Mouse (Mus musculus): ENCODE measurements around the gene Gdpd3. TPM values are rescaled to one million over a fixed set of nuclear protein-coding genes. Genes with fewer than 3 reads are reported as not detected.

Gene Gdpd3
- polyA plus RNA-seq, 1 experiment from 2014 or later = 0.87 TPM

- Histone ChIP-seq H3K36me3 (peaks cover 37% of the 10 kb centered on the region), H3K9ac (peak overlapping the region; percentile 98), H3K9me3 (replicated peaks) (no peaks in the 10 kb centered on the region), H3K4me1 (replicated peaks) (peaks cover 49% of the 10 kb centered on the region), H3K4me2 (peak overlapping the region; percentile 94), H3K4me3 (peak overlapping the region; percentile 89), H3K27me3 (replicated peaks) (no peaks in the 10 kb centered on the region), H3K27ac (ENCODE audit: poor library complexity, severe bottlenecking) (peak overlapping the region; percentile 100)
- 1% methylated on average over 36 of the region's 36 CpGs for WGBS
- ATAC-seq (ENCODE audit: insufficient number of reproducible peaks, low FRiP score) = peak; percentile 95
Measured at GRCm38 (mm10) chr7:126799050-126799467, 32.9 kb downstream of the Gdpd3 start.

GRCm38 (mm10) chr7:126799468-126800268 lies 33.5 kb downstream of the Gdpd3 start:
- Histone ChIP-seq H3K9me3 (replicated peaks) (no peaks in the 10 kb centered on the region), H3K4me3 (peak overlapping the region; percentile 89), H3K36me3 (peaks cover 31% of the 10 kb centered on the region), H3K27me3 (replicated peaks) (no peaks in the 10 kb centered on the region), H3K9ac (peak overlapping the region; percentile 85), H3K27ac (ENCODE audit: poor library complexity, severe bottlenecking) (peak overlapping the region; percentile 100), H3K4me1 (replicated peaks) (peaks cover 47% of the 10 kb centered on the region), H3K4me2 (peak overlapping the region; percentile 94)
- ATAC-seq (ENCODE audit: insufficient number of reproducible peaks, low FRiP score) = peak; percentile 88
- WGBS = 1% methylated on average over 38 of the region's 38 CpGs

- H3K9ac ChIP-seq = peak overlapping the region; percentile 85
- no peaks in the 10 kb centered on the region for H3K9me3 ChIP-seq (replicated peaks)
- H3K36me3 ChIP-seq = peaks cover 23% of the 10 kb centered on the region
- no peaks in the 10 kb centered on the region for H3K27me3 ChIP-seq (replicated peaks)
- WGBS = 55% methylated on average over 5 of the region's 5 CpGs
- peak overlapping the region; percentile 89 for H3K4me3 ChIP-seq
- H3K4me2 ChIP-seq = peak overlapping the region; percentile 94
- peak overlapping the region; percentile 100 for H3K27ac ChIP-seq (ENCODE audit: poor library complexity, severe bottlenecking)
- H3K4me1 ChIP-seq (replicated peaks) = peaks cover 39% of the 10 kb centered on the region
- ATAC-seq (ENCODE audit: insufficient number of reproducible peaks, low FRiP score) = no peak
Measured at GRCm38 (mm10) chr7:126800269-126801056, 34.3 kb downstream of the Gdpd3 start.

GRCm38 (mm10) chr7:126801057-126801422 lies 34.9 kb downstream of the Gdpd3 start:
- WGBS = 92% methylated on average over 16 of the region's 16 CpGs
- peak overlapping the region; percentile 85; the same call in 1 of the 2 replicates for H3K9ac ChIP-seq
- H3K36me3 ChIP-seq = peaks cover 17% of the 10 kb centered on the region
- no peak overlapping the region for H3K4me3 ChIP-seq
- H3K27ac ChIP-seq (ENCODE audit: poor library complexity, severe bottlenecking) = peak overlapping the region; percentile 100; the same call in 1 of the 2 replicates
- no peaks in the 10 kb centered on the region for H3K9me3 ChIP-seq (replicated peaks)
- no peak overlapping the region for H3K4me2 ChIP-seq
- H3K27me3 ChIP-seq (replicated peaks) = no peaks in the 10 kb centered on the region
- H3K4me1 ChIP-seq (replicated peaks) = peaks cover 34% of the 10 kb centered on the region
- ATAC-seq (ENCODE audit: insufficient number of reproducible peaks, low FRiP score) = no peak

GRCm38 (mm10) chr7:126802134-126802889 lies 36.2 kb downstream of the Gdpd3 start:
- H3K4me3 ChIP-seq = no peak overlapping the region
- H3K4me1 ChIP-seq (replicated peaks) = peaks cover 26% of the 10 kb centered on the region
- no peak for ATAC-seq (ENCODE audit: insufficient number of reproducible peaks, low FRiP score)
- H3K27ac ChIP-seq (ENCODE audit: poor library complexity, severe bottlenecking) = no peak overlapping the region
- H3K27me3 ChIP-seq (replicated peaks) = no peaks in the 10 kb centered on the region
- WGBS = 82% methylated on average over 11 of the region's 11 CpGs
- H3K9me3 ChIP-seq (replicated peaks) = no peaks in the 10 kb centered on the region
- H3K9ac ChIP-seq = no peak overlapping the region
- H3K36me3 ChIP-seq = peaks cover 10% of the 10 kb centered on the region
- H3K4me2 ChIP-seq = no peak overlapping the region

- Histone ChIP-seq H3K4me1 (replicated peaks) (peaks cover 30% of the 10 kb centered on the region), H3K4me3 (no peak overlapping the region), H3K9ac (no peak overlapping the region), H3K27ac (ENCODE audit: poor library complexity, severe bottlenecking) (no peak overlapping the region), H3K4me2 (no peak overlapping the region), H3K36me3 (peaks cover 5% of the 10 kb centered on the region; the same call in 1 of the 2 replicates), H3K9me3 (replicated peaks) (no peaks in the 10 kb centered on the region), H3K27me3 (replicated peaks) (no peaks in the 10 kb centered on the region)
- 83% methylated on average over 6 of the region's 6 CpGs for WGBS
- no peak for ATAC-seq (ENCODE audit: insufficient number of reproducible peaks, low FRiP score)
Measured at GRCm38 (mm10) chr7:126803181-126803580, 37.0 kb downstream of the Gdpd3 start.

- H3K4me2 ChIP-seq = no peak overlapping the region
- no peak for ATAC-seq (ENCODE audit: insufficient number of reproducible peaks, low FRiP score)
- H3K9me3 ChIP-seq (replicated peaks) = no peaks in the 10 kb centered on the region
- H3K4me3 ChIP-seq = no peak overlapping the region
- no peak overlapping the region for H3K27ac ChIP-seq (ENCODE audit: poor library complexity, severe bottlenecking)
- peaks cover 35% of the 10 kb centered on the region for H3K4me1 ChIP-seq (replicated peaks)
- H3K9ac ChIP-seq = no peak overlapping the region
- no peaks in the 10 kb centered on the region for H3K27me3 ChIP-seq (replicated peaks)
- H3K36me3 ChIP-seq = peaks cover 5% of the 10 kb centered on the region; the same call in 1 of the 2 replicates
Measured at GRCm38 (mm10) chr7:126803751-126804150, 37.6 kb downstream of the Gdpd3 start.

- Histone ChIP-seq H3K27ac (ENCODE audit: poor library complexity, severe bottlenecking) (no peak overlapping the region), H3K9ac (no peak overlapping the region), H3K4me3 (no peak overlapping the region), H3K36me3 (peaks cover 5% of the 10 kb centered on the region; the same call in 1 of the 2 replicates), H3K4me1 (replicated peaks) (peaks cover 29% of the 10 kb centered on the region), H3K4me2 (no peak overlapping the region), H3K27me3 (replicated peaks) (no peaks in the 10 kb centered on the region), H3K9me3 (replicated peaks) (no peaks in the 10 kb centered on the region)
- WGBS = 67% methylated on average over 6 of the region's 6 CpGs
- ATAC-seq (ENCODE audit: insufficient number of reproducible peaks, low FRiP score) = no peak; the same call in 1 of the 2 replicates
Measured at GRCm38 (mm10) chr7:126806956-126807355, 40.8 kb downstream of the Gdpd3 start.

- no peak for ATAC-seq (ENCODE audit: insufficient number of reproducible peaks, low FRiP score)
- 56% methylated on average over 4 of the region's 4 CpGs for WGBS
- Histone ChIP-seq H3K27me3 (replicated peaks) (0 out of 2 replicates have a peak, but pooled peaks cover 3% of the 10 kb centered on the region), H3K27ac (ENCODE audit: poor library complexity, severe bottlenecking) (no peak overlapping the region), H3K9me3 (replicated peaks) (no peaks in the 10 kb centered on the region), H3K9ac (no peak overlapping the region; the same call in 1 of the 2 replicates), H3K4me3 (no peak overlapping the region), H3K4me2 (peak overlapping the region; percentile 82), H3K4me1 (replicated peaks) (peaks cover 29% of the 10 kb centered on the region), H3K36me3 (peaks cover 5% of the 10 kb centered on the region; the same call in 1 of the 2 replicates)
Measured at GRCm38 (mm10) chr7:126807405-126807804, 41.3 kb downstream of the Gdpd3 start.

- H3K9me3 ChIP-seq (replicated peaks) = no peaks in the 10 kb centered on the region
- WGBS = under 1% methylated on average over 42 of the region's 43 CpGs
- H3K9ac ChIP-seq = peak overlapping the region; percentile 84
- H3K27ac ChIP-seq (ENCODE audit: poor library complexity, severe bottlenecking) = peak overlapping the region; percentile 83
- peaks cover 5% of the 10 kb centered on the region; the same call in 1 of the 2 replicates for H3K36me3 ChIP-seq
- ATAC-seq (ENCODE audit: insufficient number of reproducible peaks, low FRiP score) = peak; percentile 91
- H3K4me3 ChIP-seq = peak overlapping the region; percentile 58
- H3K4me2 ChIP-seq = peak overlapping the region; percentile 82
- 0 out of 2 replicates have a peak, but pooled peaks cover 8% of the 10 kb centered on the region for H3K27me3 ChIP-seq (replicated peaks)
- peaks cover 29% of the 10 kb centered on the region for H3K4me1 ChIP-seq (replicated peaks)
Measured at GRCm38 (mm10) chr7:126808703-126809455, 42.7 kb downstream of the Gdpd3 start.
